Mouse (Mus musculus): ENCODE results near the gene Lgmn. TPM values are rescaled to one million over a fixed set of nuclear protein-coding genes. Genes with fewer than 3 reads are reported as not detected.
A peak's percentile ranks its signal among the peaks of the same experiment; 100 is the strongest.

Lgmn gene
- polyA plus RNA-seq, 1 experiment from 2014 or later = 77.1 TPM

DNA sequence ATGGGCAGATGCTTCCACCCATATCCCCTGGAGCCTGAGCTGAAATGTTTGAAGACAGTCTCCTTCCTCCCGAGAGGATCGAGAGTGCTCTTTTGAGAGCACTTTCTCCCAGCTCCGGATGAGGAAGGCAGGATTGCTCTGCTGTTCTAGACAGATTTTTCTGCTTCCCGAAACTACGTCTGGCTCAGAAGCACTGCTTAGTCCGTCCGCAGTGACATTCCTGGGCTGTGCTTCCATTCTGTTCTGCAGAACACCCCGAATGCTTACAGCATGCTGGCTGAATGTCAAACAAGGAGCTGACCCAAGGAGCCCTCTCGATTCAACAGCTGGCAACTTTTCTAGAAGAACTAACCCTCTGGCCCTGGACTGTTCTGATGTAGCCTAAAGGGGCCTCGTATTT, 10.8 kb upstream of the Lgmn start:
- no peaks in the 10 kb centered on the region for H3K36me3 ChIP-seq (ENCODE audit: control insufficient read depth, insufficient read depth, low read length)
- peak overlapping the region; percentile 23; the same call in 1 of the 2 replicates for H3K4me2 ChIP-seq (replicated peaks; ENCODE audit: low read depth)
- WGBS = 34% methylated on average over 10 of the region's 10 CpGs
- DNase-seq (ENCODE audit: low spot score) = no peak
- no peak overlapping the region; the same call in 1 of the 2 replicates for H3K9ac ChIP-seq (ENCODE audit: low read length)
- H3K9me3 ChIP-seq (ENCODE audit: control insufficient read depth, low read length) = no peaks in the 10 kb centered on the region
- H3K4me3 ChIP-seq (ENCODE audit: low read depth, low read length) = no peak overlapping the region
- TF ChIP-seq CTCF (IDR thresholded peaks at IDR 0.05; ENCODE audit: low read depth) = no peak
- TF ChIP-seq EP300 (optimal IDR thresholded peaks at IDR 0.05) = no peak
- H3K27ac ChIP-seq (replicated peaks) = 0 out of 2 replicates have a peak overlapping the region, but pooled peaks have one; percentile 35
- H3K27me3 ChIP-seq (ENCODE audit: control insufficient read depth, insufficient read depth, low read length) = no peaks in the 10 kb centered on the region
- H3K4me1 ChIP-seq (replicated peaks; ENCODE audit: control insufficient read depth, insufficient read depth) = no peaks in the 10 kb centered on the region; the same call in 1 of the 2 replicates
- ATAC-seq (ENCODE audit: low FRiP score, low TSS enrichment) = peak; percentile 39; the same call in 1 of the 2 replicates

DNA sequence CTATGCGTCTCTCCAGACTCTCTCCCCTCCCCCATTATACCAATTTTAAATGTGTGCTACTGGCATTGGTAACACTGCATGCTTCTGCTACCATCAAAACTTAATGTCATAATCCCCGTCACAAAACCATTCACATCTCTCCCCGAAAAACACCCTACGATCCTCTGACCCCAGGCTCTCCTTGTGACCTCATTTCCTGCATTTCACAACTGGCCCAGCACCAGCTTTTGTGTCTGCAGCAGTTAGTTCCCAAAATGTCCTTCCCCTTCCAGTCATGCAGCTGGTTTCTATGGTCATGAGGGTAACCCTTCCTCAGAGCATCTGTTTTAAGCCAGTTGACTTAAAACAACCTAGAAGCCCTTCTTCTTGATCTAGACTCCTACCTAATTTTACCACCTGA, 5.8 kb upstream of the Lgmn start:
- no peak overlapping the region for H3K4me3 ChIP-seq (ENCODE audit: low read depth, low read length)
- no peaks in the 10 kb centered on the region for H3K27me3 ChIP-seq (ENCODE audit: control insufficient read depth, insufficient read depth, low read length)
- no peak for ATAC-seq (ENCODE audit: low FRiP score, low TSS enrichment)
- no peak for DNase-seq (ENCODE audit: low spot score)
- H3K9ac ChIP-seq (ENCODE audit: low read length) = no peak overlapping the region
- 64% methylated on average over 4 of the region's 4 CpGs for WGBS
- no peaks in the 10 kb centered on the region for H3K4me1 ChIP-seq (replicated peaks; ENCODE audit: control insufficient read depth, insufficient read depth)
- TF ChIP-seq CTCF (IDR thresholded peaks at IDR 0.05; ENCODE audit: low read depth) = no peak
- no peak for TF ChIP-seq EP300 (optimal IDR thresholded peaks at IDR 0.05)
- no peak overlapping the region for H3K27ac ChIP-seq (replicated peaks)
- no peaks in the 10 kb centered on the region for H3K36me3 ChIP-seq (ENCODE audit: control insufficient read depth, insufficient read depth, low read length)
- no peaks in the 10 kb centered on the region for H3K9me3 ChIP-seq (ENCODE audit: control insufficient read depth, low read length)
- H3K4me2 ChIP-seq (replicated peaks; ENCODE audit: low read depth) = no peak overlapping the region

DNA sequence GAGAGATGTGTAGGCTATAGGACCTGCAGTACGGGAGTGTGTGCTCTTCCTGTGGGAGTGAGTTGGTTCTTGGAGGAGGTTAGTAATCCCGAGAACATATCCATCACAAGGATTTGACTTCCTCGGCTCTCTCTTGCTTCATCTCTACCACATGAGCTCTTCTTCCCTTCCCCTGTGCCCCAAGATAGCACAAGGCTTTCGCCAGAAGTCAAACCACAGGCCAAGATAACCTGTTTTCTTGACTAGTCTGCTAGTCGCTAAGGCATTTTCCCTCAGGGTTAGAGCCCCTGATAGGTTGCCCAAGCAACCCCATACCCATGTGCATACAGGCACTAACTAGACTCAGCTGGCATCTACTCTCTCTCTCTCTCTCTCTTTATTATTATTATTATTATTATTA, 4.1 kb upstream of the Lgmn start:
- H3K27me3 ChIP-seq (ENCODE audit: control insufficient read depth, insufficient read depth, low read length) = no peaks in the 10 kb centered on the region
- no peak for DNase-seq (ENCODE audit: low spot score)
- no peaks in the 10 kb centered on the region for H3K4me1 ChIP-seq (replicated peaks; ENCODE audit: control insufficient read depth, insufficient read depth)
- no peak overlapping the region for H3K9ac ChIP-seq (ENCODE audit: low read length)
- no peak overlapping the region for H3K4me3 ChIP-seq (ENCODE audit: low read depth, low read length)
- no peaks in the 10 kb centered on the region for H3K9me3 ChIP-seq (ENCODE audit: control insufficient read depth, low read length)
- no peak for ATAC-seq (ENCODE audit: low FRiP score, low TSS enrichment)
- H3K36me3 ChIP-seq (ENCODE audit: control insufficient read depth, insufficient read depth, low read length) = no peaks in the 10 kb centered on the region
- no peak overlapping the region for H3K4me2 ChIP-seq (replicated peaks; ENCODE audit: low read depth)
- TF ChIP-seq EP300 (optimal IDR thresholded peaks at IDR 0.05) (no peak), CTCF (IDR thresholded peaks at IDR 0.05; ENCODE audit: low read depth) (no peak)
- no peak overlapping the region for H3K27ac ChIP-seq (replicated peaks)
- 74% methylated on average over 5 of the region's 5 CpGs for WGBS

DNA sequence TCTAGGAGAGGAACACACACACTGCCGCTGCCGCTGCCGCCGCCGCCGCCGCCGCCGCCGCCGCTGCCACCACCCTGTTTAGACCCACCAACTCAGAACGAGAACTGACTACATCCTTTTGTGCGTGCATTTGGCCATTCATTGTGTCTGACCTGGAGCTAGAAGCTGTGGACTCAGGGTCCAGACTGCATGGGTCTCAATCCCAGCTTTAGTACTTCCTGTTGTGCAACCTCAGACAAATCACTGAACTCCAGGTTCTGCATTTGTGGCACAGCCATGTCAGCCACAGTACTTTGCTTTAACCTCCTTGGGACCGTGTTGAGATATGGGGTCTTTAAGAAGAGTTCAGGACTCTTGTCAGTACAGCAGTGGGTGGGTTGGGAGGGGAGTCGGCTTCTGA, 3.0 kb upstream of the Lgmn start:
- ATAC-seq (ENCODE audit: low FRiP score, low TSS enrichment) (no peak), DNase-seq (ENCODE audit: low spot score) (no peak)
- Histone ChIP-seq H3K4me3 (ENCODE audit: low read depth, low read length) (no peak overlapping the region), H3K27me3 (ENCODE audit: control insufficient read depth, insufficient read depth, low read length) (no peaks in the 10 kb centered on the region), H3K36me3 (ENCODE audit: control insufficient read depth, insufficient read depth, low read length) (no peaks in the 10 kb centered on the region), H3K4me2 (replicated peaks; ENCODE audit: low read depth) (no peak overlapping the region), H3K9me3 (ENCODE audit: control insufficient read depth, low read length) (no peaks in the 10 kb centered on the region), H3K4me1 (replicated peaks; ENCODE audit: control insufficient read depth, insufficient read depth) (no peaks in the 10 kb centered on the region), H3K27ac (replicated peaks) (no peak overlapping the region), H3K9ac (ENCODE audit: low read length) (no peak overlapping the region)
- 77% methylated on average over 15 of the region's 15 CpGs for WGBS
- TF ChIP-seq EP300 (optimal IDR thresholded peaks at IDR 0.05) (no peak), CTCF (IDR thresholded peaks at IDR 0.05; ENCODE audit: low read depth) (no peak)

GRCm38 (mm10) chr12:102441141-102441540, 1.5 kb upstream of the Lgmn start:
- no peak for ATAC-seq (ENCODE audit: low FRiP score, low TSS enrichment)

GRCm38 (mm10) chr12:102440551-102440950, 938 bp upstream of the Lgmn start:
- no peak overlapping the region for H3K4me3 ChIP-seq (ENCODE audit: low read depth, low read length)
- ATAC-seq (ENCODE audit: low FRiP score, low TSS enrichment) = no peak
- H3K9me3 ChIP-seq (ENCODE audit: control insufficient read depth, low read length) = no peaks in the 10 kb centered on the region
- H3K36me3 ChIP-seq (ENCODE audit: control insufficient read depth, insufficient read depth, low read length) = no peaks in the 10 kb centered on the region
- H3K9ac ChIP-seq (ENCODE audit: low read length) = no peak overlapping the region
- H3K4me1 ChIP-seq (replicated peaks; ENCODE audit: control insufficient read depth, insufficient read depth) = no peaks in the 10 kb centered on the region
- no peak overlapping the region for H3K27ac ChIP-seq (replicated peaks)
- TF ChIP-seq CTCF (IDR thresholded peaks at IDR 0.05; ENCODE audit: low read depth) = no peak
- no peak for TF ChIP-seq EP300 (optimal IDR thresholded peaks at IDR 0.05)
- no peak for DNase-seq (ENCODE audit: low spot score)
- 83% methylated on average over 7 of the region's 7 CpGs for WGBS
- H3K4me2 ChIP-seq (replicated peaks; ENCODE audit: low read depth) = no peak overlapping the region
- no peaks in the 10 kb centered on the region for H3K27me3 ChIP-seq (ENCODE audit: control insufficient read depth, insufficient read depth, low read length)

More at GRCm38 (mm10) chr12:102441141-102441540, 1.5 kb upstream of the Lgmn start:
- H3K27ac ChIP-seq (replicated peaks) = no peak overlapping the region
- no peak for TF ChIP-seq CTCF (IDR thresholded peaks at IDR 0.05; ENCODE audit: low read depth)
- no peak for TF ChIP-seq EP300 (optimal IDR thresholded peaks at IDR 0.05)
- WGBS = 82% methylated on average over 6 of the region's 6 CpGs
- H3K9me3 ChIP-seq (ENCODE audit: control insufficient read depth, low read length) = no peaks in the 10 kb centered on the region
- no peaks in the 10 kb centered on the region for H3K36me3 ChIP-seq (ENCODE audit: control insufficient read depth, insufficient read depth, low read length)
- DNase-seq (ENCODE audit: low spot score) = no peak
- H3K27me3 ChIP-seq (ENCODE audit: control insufficient read depth, insufficient read depth, low read length) = no peaks in the 10 kb centered on the region
- H3K4me3 ChIP-seq (ENCODE audit: low read depth, low read length) = no peak overlapping the region
- no peaks in the 10 kb centered on the region for H3K4me1 ChIP-seq (replicated peaks; ENCODE audit: control insufficient read depth, insufficient read depth)
- H3K4me2 ChIP-seq (replicated peaks; ENCODE audit: low read depth) = no peak overlapping the region
- no peak overlapping the region for H3K9ac ChIP-seq (ENCODE audit: low read length)

All from stomach, postnatal 0 days (tissue).